13 mouse cellular contexts compared by ENCODE assay signal in the genomic region with DNA sequence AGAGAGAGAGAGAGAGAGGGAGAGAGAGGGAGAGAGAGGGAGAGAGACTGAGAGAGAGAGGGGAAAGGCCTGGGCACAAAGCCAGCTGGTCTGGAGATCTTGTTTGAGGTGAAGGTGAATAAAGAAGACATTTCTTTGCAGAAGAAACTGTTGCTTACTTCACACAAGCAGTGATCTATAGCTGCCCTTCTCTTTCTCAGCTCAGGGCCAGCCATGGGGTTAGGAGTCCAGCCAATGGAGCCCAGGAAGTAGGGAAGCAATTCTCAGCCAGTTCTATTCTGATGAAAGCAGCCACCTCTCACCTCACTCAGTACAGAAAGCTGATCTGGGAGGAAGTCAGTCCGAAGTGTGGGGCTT. TPM values are rescaled to one million over a fixed set of nuclear protein-coding genes. Genes with fewer than 3 reads are reported as not detected.
DNase-seq lines count a peak whose midpoint lies in the region; ATAC-seq and TF ChIP-seq lines count a peak whose summit lies in the region.
"Had no signal": no experiment of that assay in that cellular context is flagged by ENCODE, and none has a peak within 500 bp of the region (broad histone marks: within the 10 kb centered on the region; RNA-seq: fewer than 3 reads in every experiment).

No protein-coding gene starts in this region.

- TF ChIP-seq POLR2A in cortical plate, adult 2 months (IDR thresholded peaks at IDR 0.05; ENCODE audit: extremely low read depth, insufficient read depth, low read length): no peak
- no peak for TF ChIP-seq POLR2A in lung, adult 2 months (IDR thresholded peaks at IDR 0.05; ENCODE audit: borderline replicate concordance, extremely low read depth, low read depth, low read length)

- H3K4me2 ChIP-seq in midbrain, embryonic 14.5 days (ENCODE audit: low read length): no peak overlapping the region

- no peaks in the 10 kb centered on the region; the same call in 1 of the 2 replicates for H3K4me1 ChIP-seq in cortical plate, adult 2 months (ENCODE audit: control insufficient read depth, insufficient read depth, low read length)
- no peaks in the 10 kb centered on the region for H3K4me1 ChIP-seq in midbrain, embryonic 14.5 days (ENCODE audit: control insufficient read depth, insufficient read depth, low read length)
- no peaks in the 10 kb centered on the region for H3K4me1 ChIP-seq in lung, adult 2 months (ENCODE audit: control insufficient read depth, insufficient read depth, low read length)

- no peak for TF ChIP-seq CTCF in cortical plate, adult 2 months (IDR thresholded peaks at IDR 0.05; ENCODE audit: extremely low read depth, insufficient read depth, low read length)
- TF ChIP-seq CTCF in lung, adult 2 months (IDR thresholded peaks at IDR 0.05; ENCODE audit: insufficient read depth, low read length): no peak

- DNase-seq in adrenal gland, postnatal 36 days: peak; percentile 5 to 9
- DNase-seq in adrenal gland, adult 18-20 months (ENCODE audit: low spot score in 2 of 2): no peak
- peak; percentile 5 for DNase-seq in kidney, postnatal 10 days
- no peak for DNase-seq in kidney, postnatal 36 days
- DNase-seq in midbrain, embryonic 14.5 days: peak; percentile 33
- DNase-seq in gastrocnemius, postnatal 25 days: no peak
- no peak for DNase-seq in lung, adult 2 months
- DNase-seq: lung, postnatal 36 days; thymus, postnatal 4 days had no signal

- H3K27ac ChIP-seq in cortical plate, adult 2 months (ENCODE audit: insufficient read depth, low read length): 0 out of 2 replicates have a peak overlapping the region, but pooled peaks have one; percentile 37
- no peak overlapping the region for H3K27ac ChIP-seq in midbrain, embryonic 14.5 days (replicated peaks; ENCODE audit: low read depth, low read length)

- 49% methylated on average over 1 of the region's 1 CpGs for WGBS in midbrain, embryonic 14.5 days
- 18% methylated on average over 1 of the region's 1 CpGs for WGBS in lung, adult 2 months

- H3K4me3 ChIP-seq in cortical plate, adult 2 months (ENCODE audit: insufficient read depth, low read length): no peak overlapping the region
- H3K4me3 ChIP-seq in midbrain, embryonic 14.5 days (replicated peaks; ENCODE audit: low read depth, low read length): no peak overlapping the region
- no peak overlapping the region for H3K4me3 ChIP-seq in lung, adult 2 months (replicated peaks; ENCODE audit: extremely low read depth, low read depth, low read length)

- H3K27me3 ChIP-seq in midbrain, embryonic 14.5 days (ENCODE audit: control insufficient read depth, insufficient read depth, low read length): no peaks in the 10 kb centered on the region

- no peaks in the 10 kb centered on the region for H3K36me3 ChIP-seq in midbrain, embryonic 14.5 days (ENCODE audit: control insufficient read depth, insufficient read depth, low read length)

- H3K9me3 ChIP-seq in midbrain, embryonic 14.5 days (ENCODE audit: control insufficient read depth, low read length): no peaks in the 10 kb centered on the region

- ATAC-seq in midbrain, embryonic 14.5 days (ENCODE audit: low FRiP score, low TSS enrichment): no peak
- ATAC-seq: intestine, embryonic 16.5 days had no signal

- no peak overlapping the region for H3K9ac ChIP-seq in midbrain, embryonic 14.5 days (replicated peaks; ENCODE audit: low read length)

RNA-seq across cellular contexts. Expression of a gene that starts 41.2 kb away (rescaled TPM):
- 1 to 10 TPM; 3.0 to 3.9 TPM for total RNA-seq in adrenal gland, postnatal 36 days (2021)
- total RNA-seq in adrenal gland, adult 18-20 months (2021): 1 to 10 TPM; 2.2 to 3.0 TPM
- 18.5 and 21.8 TPM in 2 replicates for polyA plus RNA-seq in cortical plate, adult 2 months (2012; rRNA removed)
- polyA plus RNA-seq in midbrain, embryonic 14.5 days (2014; fragmentation: Nextera tagmentation; extraction: Ambion mirVana): 29.0 and 38.7 TPM in 2 replicates
- total RNA-seq in gastrocnemius, postnatal 25 days (2021): 1 to 10 TPM; 1.5 to 1.6 TPM
- 7.3 and 7.6 TPM in 2 replicates for polyA plus RNA-seq in lung, adult 2 months (2012; rRNA removed)
- total RNA-seq: granulocyte monocyte progenitor cell, adult 5-6 weeks; MEL had no signal

Comparison
In these comparisons a context has a peak if more than half of its experiments do, and no peak if none do; other contexts are left out.
1. DNase-seq: peak in adrenal gland, postnatal 36 days (2 of 2), kidney, postnatal 10 days (single experiment) and midbrain, embryonic 14.5 days (single experiment); none in adrenal gland, adult 18-20 months (0 of 2), kidney, postnatal 36 days (0 of 2), gastrocnemius, postnatal 25 days (single experiment) and lung, adult 2 months (single experiment).